Mouse (Mus musculus): Measurements from ENCODE around the gene Slc24a5. TPM values are rescaled to one million over a fixed set of nuclear protein-coding genes. Genes with fewer than 3 reads are reported as not detected.

Gene Slc24a5
- polyA plus RNA-seq, 1 experiment from 2014 or later: 2.0 TPM

DNA sequence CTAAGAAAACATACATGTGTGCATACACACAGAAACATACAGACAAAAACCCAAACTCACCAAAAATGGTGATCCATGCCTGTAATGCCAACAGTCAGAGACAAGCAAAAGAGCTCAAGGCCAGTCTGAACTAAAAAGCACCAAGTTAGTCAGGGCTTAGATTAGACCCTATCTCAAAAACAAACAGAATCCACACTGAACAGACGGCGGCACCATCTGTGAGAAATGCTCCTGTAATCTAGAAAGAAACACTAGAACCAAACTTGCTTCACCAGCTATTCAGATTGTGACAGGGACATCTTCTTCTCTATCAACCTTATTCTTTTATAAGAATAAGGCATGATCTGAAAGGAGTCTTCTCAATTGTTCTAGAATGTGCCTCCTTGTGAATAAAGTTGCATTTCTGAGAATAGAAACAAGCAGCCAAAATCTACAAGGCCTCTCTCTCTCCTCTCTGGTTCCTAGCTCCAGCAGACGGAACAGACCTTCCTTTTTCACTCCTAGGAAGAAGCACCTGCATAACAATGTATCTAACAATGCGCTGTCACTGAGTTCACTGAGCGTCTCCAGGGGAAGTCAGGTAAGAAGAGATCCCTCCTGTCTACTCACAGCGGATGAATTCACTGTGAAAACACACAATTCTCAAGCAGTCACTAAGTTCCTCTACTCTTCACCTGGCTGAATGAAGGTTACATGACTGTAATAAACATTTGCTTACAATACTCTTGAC, 51.6 kb downstream of the Slc24a5 start:
- WGBS: 79% methylated on average over 6 of the region's 6 CpGs
- H3K9ac ChIP-seq (replicated peaks; ENCODE audit: low read depth): no peak overlapping the region
- TF ChIP-seq EP300 (IDR thresholded peaks at IDR 0.05): no peak
- TF ChIP-seq CTCF (IDR thresholded peaks at IDR 0.05): no peak
- ATAC-seq (no peak), DNase-seq (ENCODE audit: low spot score) (no peak)
- H3K27ac ChIP-seq (ENCODE audit: low read length): no peak overlapping the region
- H3K27me3 ChIP-seq (replicated peaks; ENCODE audit: insufficient read depth, low read length): no peaks in the 10 kb centered on the region
- no peaks in the 10 kb centered on the region for H3K9me3 ChIP-seq (ENCODE audit: low read length)
- H3K4me1 ChIP-seq (ENCODE audit: insufficient read depth, low read depth, low read length): no peaks in the 10 kb centered on the region
- no peak overlapping the region for H3K4me2 ChIP-seq (replicated peaks; ENCODE audit: low read depth, low read length)
- H3K4me3 ChIP-seq (ENCODE audit: low read depth, low read length): no peak overlapping the region
- no peaks in the 10 kb centered on the region for H3K36me3 ChIP-seq (ENCODE audit: insufficient read depth, low read length)

DNA sequence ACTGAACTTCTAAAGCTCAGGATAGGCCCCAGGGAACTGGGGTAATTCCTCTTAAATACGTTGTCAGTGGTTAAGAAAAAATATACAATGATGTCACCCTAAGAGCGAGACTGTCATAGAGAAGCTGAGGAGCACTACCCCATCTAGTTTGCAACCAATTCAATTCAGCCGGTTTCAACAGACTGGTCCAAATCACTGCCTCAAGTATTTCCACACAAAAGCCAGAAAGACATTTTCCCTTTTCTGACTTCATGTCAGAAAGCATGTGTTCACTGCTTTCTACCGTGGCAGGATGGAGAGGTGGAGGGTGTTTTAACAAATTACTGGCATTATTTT, 54.3 kb downstream of the Slc24a5 start:
- Histone ChIP-seq H3K4me2 (replicated peaks; ENCODE audit: low read depth, low read length) (peak overlapping the region; percentile 87), H3K27me3 (replicated peaks; ENCODE audit: insufficient read depth, low read length) (no peaks in the 10 kb centered on the region), H3K4me3 (ENCODE audit: low read depth, low read length) (peak overlapping the region; percentile 60), H3K4me1 (ENCODE audit: insufficient read depth, low read depth, low read length) (no peaks in the 10 kb centered on the region), H3K9me3 (ENCODE audit: low read length) (no peaks in the 10 kb centered on the region), H3K9ac (replicated peaks; ENCODE audit: low read depth) (0 out of 2 replicates have a peak overlapping the region, but pooled peaks have one; percentile 73), H3K27ac (ENCODE audit: low read length) (no peak overlapping the region), H3K36me3 (ENCODE audit: insufficient read depth, low read length) (no peaks in the 10 kb centered on the region)
- 3% methylated on average over 4 of the region's 4 CpGs for WGBS
- TF ChIP-seq EP300 (IDR thresholded peaks at IDR 0.05): no peak
- no peak for TF ChIP-seq CTCF (IDR thresholded peaks at IDR 0.05)
- ATAC-seq (no peak), DNase-seq (ENCODE audit: low spot score) (peak; percentile 45)

DNA sequence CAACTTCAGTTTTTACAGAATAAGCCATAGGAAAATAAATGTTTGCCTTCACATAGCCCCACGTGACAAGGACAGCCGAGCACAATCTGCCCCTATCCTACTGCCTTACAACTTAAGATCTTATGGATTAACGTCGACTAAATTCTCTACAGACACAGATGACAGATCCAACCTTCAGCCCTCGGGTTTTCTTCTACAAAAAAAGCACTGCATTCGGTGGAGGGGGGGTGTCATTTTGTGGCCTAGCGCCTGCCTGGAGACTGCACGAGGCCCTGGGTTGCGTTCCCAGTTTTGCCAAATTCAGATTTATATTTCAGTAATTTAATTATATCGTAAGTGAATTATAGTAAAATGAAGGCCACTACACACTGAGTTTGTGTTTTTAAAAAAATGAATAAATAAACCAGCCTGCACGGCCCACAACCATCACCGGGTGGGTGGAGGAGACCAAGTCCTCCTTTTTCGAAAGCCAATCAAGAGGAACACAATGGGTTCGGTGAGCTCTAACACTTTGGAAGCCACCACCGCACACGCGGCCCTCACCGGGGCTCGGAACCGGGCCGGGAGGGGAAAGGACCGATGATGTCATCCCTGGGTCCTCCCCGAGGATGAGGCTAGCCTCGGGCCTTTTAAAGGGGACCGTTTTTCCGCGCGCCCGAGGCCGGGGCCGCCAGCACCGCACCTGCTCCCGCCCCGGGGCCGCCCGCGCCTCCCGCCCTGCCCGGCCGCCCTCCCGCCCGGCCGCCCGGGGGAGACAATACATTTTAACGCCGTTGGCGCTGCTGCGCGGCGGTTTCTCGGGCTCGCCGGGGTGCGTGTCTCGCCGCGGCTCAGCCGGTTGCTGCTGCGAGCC, 54.9 kb downstream of the Slc24a5 start:
- ATAC-seq: peak; percentile 76
- Histone ChIP-seq H3K36me3 (ENCODE audit: insufficient read depth, low read length) (no peaks in the 10 kb centered on the region), H3K4me2 (replicated peaks; ENCODE audit: low read depth, low read length) (peak overlapping the region; percentile 87), H3K4me3 (ENCODE audit: low read depth, low read length) (peak overlapping the region; percentile 60), H3K9me3 (ENCODE audit: low read length) (no peaks in the 10 kb centered on the region), H3K9ac (replicated peaks; ENCODE audit: low read depth) (peak overlapping the region; percentile 73), H3K27ac (ENCODE audit: low read length) (peak overlapping the region; percentile 73), H3K27me3 (replicated peaks; ENCODE audit: insufficient read depth, low read length) (no peaks in the 10 kb centered on the region), H3K4me1 (ENCODE audit: insufficient read depth, low read depth, low read length) (no peaks in the 10 kb centered on the region)
- WGBS: under 1% methylated on average over 54 of the region's 59 CpGs
- peak; percentile 58 for DNase-seq (ENCODE audit: low spot score)
- TF ChIP-seq CTCF (IDR thresholded peaks at IDR 0.05) (no peak), EP300 (IDR thresholded peaks at IDR 0.05) (no peak)

DNA sequence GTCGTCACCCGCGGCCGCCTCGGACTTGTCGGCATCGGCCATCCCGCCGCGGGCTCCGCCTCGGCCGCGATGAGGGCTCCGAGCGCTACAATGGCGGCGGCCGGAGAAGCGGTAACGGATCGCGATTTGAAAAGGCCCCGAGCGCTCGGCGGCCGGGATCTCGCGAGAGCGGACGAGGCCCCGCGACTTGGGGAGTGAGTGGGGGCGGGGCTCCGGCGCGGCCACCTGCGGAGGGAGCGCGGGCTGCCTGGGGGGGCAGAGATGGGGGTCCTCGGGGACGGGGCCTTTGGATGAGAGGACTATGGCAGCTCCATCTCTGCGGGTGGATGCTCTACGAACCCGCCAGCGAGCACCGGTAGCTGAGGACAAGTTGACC, 55.5 kb downstream of the Slc24a5 start, which contains the start of gene Myef2:
TSS of gene Myef2 (minus strand) at position 185 of the 376 bp plus-strand sequence.
- no peaks in the 10 kb centered on the region for H3K36me3 ChIP-seq (ENCODE audit: insufficient read depth, low read length)
- H3K4me1 ChIP-seq (ENCODE audit: insufficient read depth, low read depth, low read length): no peaks in the 10 kb centered on the region
- H3K9me3 ChIP-seq (ENCODE audit: low read length): no peaks in the 10 kb centered on the region
- TF ChIP-seq EP300 (IDR thresholded peaks at IDR 0.05) (no peak), CTCF (IDR thresholded peaks at IDR 0.05) (no peak)
- ATAC-seq (peak; percentile 95), DNase-seq (ENCODE audit: low spot score) (peak; percentile 88)
- WGBS: 0% methylated on average over 31 of the region's 48 CpGs
- H3K4me2 ChIP-seq (replicated peaks; ENCODE audit: low read depth, low read length): peak within 1 kb of the TSS; percentile 87
- no peaks in the 10 kb centered on the region for H3K27me3 ChIP-seq (replicated peaks; ENCODE audit: insufficient read depth, low read length)
- H3K4me3 ChIP-seq (ENCODE audit: low read depth, low read length): peak within 1 kb of the TSS; percentile 60
- peak within 1 kb of the TSS; percentile 73 for H3K27ac ChIP-seq (ENCODE audit: low read length)
- peak within 1 kb of the TSS; percentile 73 for H3K9ac ChIP-seq (replicated peaks; ENCODE audit: low read depth)

DNA sequence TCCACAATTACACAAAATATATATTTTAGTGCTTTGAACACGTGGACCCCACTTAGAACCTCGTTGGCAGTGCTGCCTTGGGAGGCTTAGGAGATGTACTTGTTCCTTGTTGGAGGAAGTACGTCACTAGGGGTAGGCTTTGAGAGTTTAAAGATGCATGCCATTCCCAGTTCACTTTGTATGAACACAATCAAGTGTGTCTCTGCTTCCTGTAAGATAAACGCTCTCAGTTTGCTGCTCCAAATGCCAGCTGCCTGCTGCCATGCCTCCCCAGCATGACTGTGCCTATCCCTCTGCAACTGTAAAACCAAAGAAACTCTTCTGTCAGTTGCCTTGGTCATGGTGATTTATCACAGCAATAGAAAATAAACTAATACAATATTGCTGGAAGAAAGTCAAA, 57.9 kb downstream of the Slc24a5 start:
- Histone ChIP-seq H3K27me3 (replicated peaks; ENCODE audit: insufficient read depth, low read length) (no peaks in the 10 kb centered on the region), H3K4me2 (replicated peaks; ENCODE audit: low read depth, low read length) (no peak overlapping the region), H3K4me3 (ENCODE audit: low read depth, low read length) (no peak overlapping the region), H3K9me3 (ENCODE audit: low read length) (no peaks in the 10 kb centered on the region), H3K36me3 (ENCODE audit: insufficient read depth, low read length) (no peaks in the 10 kb centered on the region), H3K4me1 (ENCODE audit: insufficient read depth, low read depth, low read length) (no peaks in the 10 kb centered on the region), H3K27ac (ENCODE audit: low read length) (no peak overlapping the region), H3K9ac (replicated peaks; ENCODE audit: low read depth) (no peak overlapping the region)
- ATAC-seq (no peak), DNase-seq (ENCODE audit: low spot score) (no peak)
- TF ChIP-seq EP300 (IDR thresholded peaks at IDR 0.05): no peak
- no peak for TF ChIP-seq CTCF (IDR thresholded peaks at IDR 0.05)
- WGBS: 28% methylated on average over 4 of the region's 4 CpGs

DNA sequence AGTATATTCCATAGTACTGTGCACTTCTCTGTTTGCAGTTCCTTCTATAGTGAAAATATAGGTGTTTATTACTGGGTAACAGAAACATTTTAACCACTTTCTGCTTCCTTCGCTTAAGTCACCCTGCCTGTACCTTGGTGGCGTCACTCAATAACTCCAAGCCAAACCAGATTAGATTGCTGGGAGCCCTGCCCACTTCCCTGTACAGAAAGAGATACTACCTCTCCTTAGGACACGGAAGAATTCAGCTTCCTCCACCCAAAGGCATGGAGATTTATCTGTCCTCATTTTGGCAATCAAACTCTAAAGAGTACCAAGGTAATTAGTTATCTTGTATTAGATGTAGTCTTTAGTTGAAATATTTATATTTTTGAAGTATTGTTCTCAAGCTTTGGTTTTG, 58.9 kb downstream of the Slc24a5 start:
- Histone ChIP-seq H3K27me3 (replicated peaks; ENCODE audit: insufficient read depth, low read length) (no peaks in the 10 kb centered on the region), H3K4me3 (ENCODE audit: low read depth, low read length) (no peak overlapping the region), H3K27ac (ENCODE audit: low read length) (no peak overlapping the region), H3K9me3 (ENCODE audit: low read length) (no peaks in the 10 kb centered on the region), H3K9ac (replicated peaks; ENCODE audit: low read depth) (no peak overlapping the region), H3K4me1 (ENCODE audit: insufficient read depth, low read depth, low read length) (no peaks in the 10 kb centered on the region), H3K36me3 (ENCODE audit: insufficient read depth, low read length) (no peaks in the 10 kb centered on the region), H3K4me2 (replicated peaks; ENCODE audit: low read depth, low read length) (no peak overlapping the region)
- ATAC-seq (no peak), DNase-seq (ENCODE audit: low spot score) (no peak)
- TF ChIP-seq CTCF (IDR thresholded peaks at IDR 0.05) (no peak), EP300 (IDR thresholded peaks at IDR 0.05) (no peak)
- 72% methylated on average over 3 of the region's 3 CpGs for WGBS

Measured in lung, postnatal 0 days (tissue).